Mouse (Mus musculus) T-helper 2 cell (primary cell): ENCODE data around the gene Plcb3.

Experiments
- in situ Hi-C: fragments of 300-600 bp; cut with MboI, MseI; formaldehyde crosslinking; loops from one replicate; pipeline ENCODE4 v1.15.1; 2025; ENCODE audit warnings: high pct_unique_total_duplicates

The Plcb3 gene

GRCm38 (mm10) chr19:6907811-6908540, 68.3 kb downstream of the Plcb3 start:
- in situ Hi-C loops: no loop called here

GRCm38 (mm10) chr19:6907094-6907493, 69.2 kb downstream of the Plcb3 start:
- in situ Hi-C loops: no loop called here

- in situ Hi-C loops: no loop called here
These were observed 70.1 kb downstream of the Plcb3 start for GRCm38 (mm10) chr19:6906199-6906598.

- in situ Hi-C loops: no loop called here
These were observed 70.6 kb downstream of the Plcb3 start for GRCm38 (mm10) chr19:6905498-6906159.

- in situ Hi-C loops: no loop called here
These were observed 71.4 kb downstream of the Plcb3 start for GRCm38 (mm10) chr19:6904846-6905245.

- in situ Hi-C loops: no loop called here
These were observed 73.2 kb downstream of the Plcb3 start for GRCm38 (mm10) chr19:6903031-6903430.
